Mouse (Mus musculus) erythroblast, adult 5-6 weeks (primary cell): Measurements from ENCODE around the gene Rgl3. TPM values are rescaled to one million over a fixed set of nuclear protein-coding genes. Genes with fewer than 3 reads are reported as not detected.

Experiments
- ATAC-seq: replicated peaks from 2 replicates; pipeline ENCODE4 v1.8.0; 2016; ENCODE audit warnings: moderate number of reproducible peaks, mild to moderate bottlenecking, moderate TSS enrichment, inconsistent platforms; ENCODE audit not compliant: poor library complexity, low FRiP score, severe bottlenecking
- total RNA-seq, 2 experiments: library from RNA; stranded (forward) in 1 of 2; stranded (reverse) in 1 of 2; fragments of 150-400 nt in 1 of 2; fragments of 200-764, 138-1000 nt in 1 of 2; gene quantifications; 2 replicates each; pipeline versions ENCODE4 v1.2.3 to v1.2.4; 2015 to 2017; ENCODE audit warnings: low replicate concordance in 2 of 2

Gene Rgl3
- total RNA-seq, 2 experiments from 2014 or later: not detected

- no peak for ATAC-seq
These were observed 1.5 kb downstream of the Rgl3 start for GRCm38 (mm10) chr9:21987592-21988342.

- ATAC-seq: no peak
These were observed 5.3 kb downstream of the Rgl3 start for GRCm38 (mm10) chr9:21983911-21984310.

- peak; percentile 27 for ATAC-seq
These were observed 10.7 kb downstream of the Rgl3 start for GRCm38 (mm10) chr9:21978398-21979128.

- peak; percentile 84 for ATAC-seq
These were observed 11.3 kb downstream of the Rgl3 start for GRCm38 (mm10) chr9:21977972-21978371.

- ATAC-seq: no peak
These were observed 11.9 kb downstream of the Rgl3 start for GRCm38 (mm10) chr9:21977331-21977730.

GRCm38 (mm10) chr9:21976626-21977175 is 12.5 kb downstream of the Rgl3 start:
- ATAC-seq: no peak

- no peak for ATAC-seq
These were observed 19.9 kb downstream of the Rgl3 start for GRCm38 (mm10) chr9:21969304-21969703.

- no peak for ATAC-seq
These were observed 20.4 kb downstream of the Rgl3 start for GRCm38 (mm10) chr9:21968883-21969282.

GRCm38 (mm10) chr9:21963417-21963816 is 25.8 kb downstream of the Rgl3 start, which contains the start of gene Epor:
TSS of gene Epor (minus strand) at chr9:21963506.
- peak; percentile 81 for ATAC-seq

GRCm38 (mm10) chr9:21962416-21963059 is 26.7 kb downstream of the Rgl3 start:
- ATAC-seq: peak; percentile 88

- 0 out of 2 replicates have a peak, but pooled peaks have one; percentile 2 for ATAC-seq
These were observed 27.2 kb downstream of the Rgl3 start for GRCm38 (mm10) chr9:21962010-21962409.

- peak; percentile 28 for ATAC-seq
These were observed 27.8 kb downstream of the Rgl3 start for GRCm38 (mm10) chr9:21961366-21961980.

- no peak for ATAC-seq
These were observed 28.6 kb downstream of the Rgl3 start for GRCm38 (mm10) chr9:21960558-21961208.

GRCm38 (mm10) chr9:21960135-21960534 is 29.1 kb downstream of the Rgl3 start:
- ATAC-seq: no peak

GRCm38 (mm10) chr9:21959244-21959643 is 30.0 kb downstream of the Rgl3 start:
- no peak for ATAC-seq

GRCm38 (mm10) chr9:21958372-21958771 is 30.9 kb downstream of the Rgl3 start:
- ATAC-seq: no peak

- peak; percentile 89 for ATAC-seq
These were observed 33.5 kb downstream of the Rgl3 start, which contains the start of gene Swsap1 for GRCm38 (mm10) chr9:21955570-21956281. TSS of gene Swsap1 (plus strand) at chr9:21955755.

GRCm38 (mm10) chr9:21955225-21955569 is 34.0 kb downstream of the Rgl3 start:
- ATAC-seq: peak; percentile 53

GRCm38 (mm10) chr9:21954635-21955034 is 34.6 kb downstream of the Rgl3 start:
- no peak for ATAC-seq
